Mouse (Mus musculus) heart, adult 2 months (tissue): ENCODE measurements at regions not wholly inside any gene's neighbourhood (a gene's known extent, or its start where the extent isn't known, plus 50 kb on each side); places are given as distances from the start of the nearest gene placed in this dataset.

ENCODE experiments used
- CTCF ChIP-seq: fragments of 200-600 bp; IDR thresholded peaks from 2 replicates; pipeline ENCODE4 v1.8.1; 2022; ENCODE audit warnings: antibody characterized with exemption, mild to moderate bottlenecking, moderate library complexity
- EP300 ChIP-seq: fragments of 200-500 bp; IDR thresholded peaks from 2 replicates; pipeline ENCODE4 v1.6.1; 2011; ENCODE audit warnings: low read depth, low read length, control low read depth; ENCODE audit not compliant: insufficient read depth
- POLR2A ChIP-seq: fragments of 200-500 bp; IDR thresholded peaks from 2 replicates; pipeline ENCODE4 v1.6.1; 2011; ENCODE audit warnings: mild to moderate bottlenecking, low read depth, low read length, control low read depth; ENCODE audit not compliant: insufficient read depth

- TF ChIP-seq POLR2A, result no peak
- no peak for TF ChIP-seq CTCF
- TF ChIP-seq EP300, result no peak
Measured at GRCm38 (mm10) chr12:104592791-104593525, 119.8 kb upstream of the Gsc start.
